Mouse (Mus musculus): Measurements from ENCODE around the gene Slc5a4a.

Gene Slc5a4a

DNA sequence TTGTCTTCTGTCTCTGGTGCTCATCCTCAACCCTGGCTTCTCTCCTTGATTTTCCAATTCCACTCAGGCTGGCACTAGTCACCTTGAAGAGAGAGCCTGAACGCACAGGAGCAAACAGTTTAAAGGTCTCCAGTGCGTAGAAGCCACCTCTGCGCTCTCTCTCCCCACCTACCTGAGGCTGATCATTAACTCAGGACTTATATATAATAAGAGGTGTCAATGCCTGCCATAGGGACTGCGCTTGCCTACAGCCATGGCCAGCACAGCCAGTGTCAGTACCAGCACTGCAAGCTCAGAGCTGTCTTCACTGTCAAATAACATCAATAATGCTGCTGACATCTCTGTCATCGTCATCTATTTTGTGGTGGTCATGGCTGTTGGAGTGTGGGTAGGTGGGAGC is at the start of gene Slc5a4a:
Gene Slc5a4a (plus strand): TSS at position 174 of the 400 bp plus-strand sequence.
- no peak for DNase-seq (ENCODE audit: low spot score)

DNA sequence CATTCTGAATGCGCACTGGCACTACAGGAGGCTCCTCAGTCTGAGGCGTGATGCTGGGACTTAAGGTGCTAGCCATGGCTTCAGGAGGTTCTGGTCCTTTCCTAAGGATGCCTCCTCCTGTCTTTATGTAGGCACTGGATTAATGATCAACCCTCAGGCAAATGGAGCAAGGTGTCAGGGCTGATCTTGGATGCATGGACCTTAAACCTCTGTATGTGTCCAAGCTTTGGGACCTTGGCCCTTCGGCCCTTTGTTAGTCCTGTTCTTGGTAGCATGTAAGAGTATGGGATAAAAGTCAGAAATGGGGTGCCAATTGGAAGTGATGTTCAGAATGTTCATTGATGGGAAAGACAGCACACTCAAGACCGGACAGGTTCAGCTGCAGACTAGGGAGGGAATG is 36.4 kb upstream of the Slc5a4a start, which contains the start of gene Slc5a4b:
Gene Slc5a4b (minus strand): TSS at position 101 of the 400 bp plus-strand sequence.
- DNase-seq (ENCODE audit: low spot score): no peak

DNA sequence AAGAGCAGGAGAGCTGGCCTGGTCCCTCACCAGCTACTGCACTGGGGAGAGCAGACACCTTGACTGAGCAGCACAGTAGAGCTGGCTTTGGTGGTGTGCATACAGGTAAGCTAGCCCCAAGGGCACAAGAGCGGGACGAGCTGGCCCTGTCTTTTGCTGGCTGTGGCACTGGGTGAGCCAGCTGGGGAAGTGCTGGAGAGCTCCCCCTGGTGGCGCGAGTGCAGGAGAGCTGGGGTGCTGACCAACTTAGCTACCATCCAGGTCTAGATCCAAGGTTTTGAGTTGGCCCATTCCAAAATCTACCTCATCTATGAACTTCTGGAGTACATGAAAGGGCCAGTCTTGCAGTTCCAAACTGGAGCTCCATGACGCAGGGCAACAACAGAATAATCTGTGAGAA is 29.3 kb upstream of the Slc5a4a start:
- peak; percentile 31 for DNase-seq (ENCODE audit: low spot score)

DNA sequence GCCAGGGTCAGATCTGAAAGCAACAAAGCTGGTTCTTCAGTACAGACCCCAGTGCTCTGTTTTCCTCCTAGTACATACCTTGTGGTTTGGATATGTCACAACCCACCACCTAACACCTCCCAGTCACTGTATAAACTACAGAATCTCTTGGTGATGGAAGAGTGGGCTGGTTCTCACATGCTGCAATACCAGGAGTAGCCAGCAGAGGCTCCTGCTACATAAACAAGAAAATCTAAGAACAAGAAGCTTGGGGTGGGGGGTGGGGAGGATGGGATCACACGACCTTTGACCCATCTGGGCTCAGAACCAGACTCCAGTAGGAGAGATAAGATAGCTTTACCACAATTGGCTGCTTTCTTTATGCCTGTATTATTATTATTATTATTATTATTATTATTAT is 28.5 kb upstream of the Slc5a4a start:
- no peak for DNase-seq (ENCODE audit: low spot score)

DNA sequence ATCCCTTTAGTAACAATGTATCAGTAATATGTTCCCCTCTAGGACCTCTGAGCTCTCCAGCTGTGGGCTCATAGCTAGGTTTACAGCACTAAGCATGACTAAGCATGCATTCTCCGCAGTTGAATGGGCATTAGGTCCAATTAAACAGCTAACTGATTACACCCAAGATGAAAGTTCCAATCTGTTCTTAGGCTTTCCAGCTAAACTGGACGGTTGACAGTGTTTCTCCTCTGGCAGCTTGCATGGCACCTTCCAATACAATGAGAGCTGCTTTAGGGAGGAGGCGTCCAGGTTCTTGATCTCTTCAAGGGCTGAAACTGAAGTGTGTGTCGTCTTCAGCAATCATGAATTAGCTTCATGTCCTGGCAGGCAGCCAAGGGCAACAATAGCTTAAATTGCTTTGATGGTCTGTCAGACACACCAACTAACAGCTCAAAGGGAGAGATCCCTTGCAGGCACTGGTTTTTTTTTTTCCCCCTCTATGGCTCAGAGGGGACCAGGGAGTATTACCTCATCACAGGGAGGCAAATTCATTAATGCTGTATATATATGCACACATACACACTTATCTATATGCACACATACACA is 27.0 kb upstream of the Slc5a4a start:
- DNase-seq (ENCODE audit: low spot score): no peak

DNA sequence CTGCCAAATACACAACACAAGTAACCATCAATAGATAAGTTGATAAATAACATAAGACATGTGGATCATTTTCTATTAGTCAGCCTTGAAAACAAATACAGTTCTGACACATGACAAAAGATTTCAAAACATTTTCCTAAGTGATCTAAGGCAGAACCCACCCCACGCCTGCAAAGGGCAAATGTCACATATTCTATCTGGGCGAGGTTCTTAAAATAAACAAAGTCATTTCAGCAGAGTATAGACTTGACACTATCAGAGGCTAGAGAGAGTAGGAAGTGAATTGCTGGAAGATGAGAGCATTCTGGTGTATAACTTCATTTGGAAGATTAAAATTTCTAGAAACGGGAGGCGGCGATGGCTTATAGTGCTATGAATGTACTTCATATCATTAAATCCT is 25.8 kb upstream of the Slc5a4a start:
- no peak for DNase-seq (ENCODE audit: low spot score)

DNA sequence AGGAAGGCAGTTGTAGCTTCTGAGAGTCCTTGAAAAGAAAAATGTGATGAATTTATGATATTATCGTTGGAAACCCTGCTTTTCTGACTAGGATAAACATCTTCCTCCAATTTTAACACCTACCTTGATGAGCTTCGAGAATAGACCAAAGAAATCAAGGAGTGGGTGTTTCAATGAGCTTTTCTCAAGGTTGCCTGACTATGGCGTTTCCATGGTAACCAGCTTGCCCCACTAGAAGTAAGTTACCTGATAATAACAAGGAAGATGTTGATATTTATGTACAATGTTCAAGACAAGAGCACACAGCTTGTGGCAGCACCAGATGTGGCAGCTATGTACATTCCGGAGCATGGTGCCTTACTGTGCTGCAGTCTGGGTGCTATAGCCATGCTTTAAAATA is 14.7 kb upstream of the Slc5a4a start:
- DNase-seq (ENCODE audit: low spot score): no peak

DNA sequence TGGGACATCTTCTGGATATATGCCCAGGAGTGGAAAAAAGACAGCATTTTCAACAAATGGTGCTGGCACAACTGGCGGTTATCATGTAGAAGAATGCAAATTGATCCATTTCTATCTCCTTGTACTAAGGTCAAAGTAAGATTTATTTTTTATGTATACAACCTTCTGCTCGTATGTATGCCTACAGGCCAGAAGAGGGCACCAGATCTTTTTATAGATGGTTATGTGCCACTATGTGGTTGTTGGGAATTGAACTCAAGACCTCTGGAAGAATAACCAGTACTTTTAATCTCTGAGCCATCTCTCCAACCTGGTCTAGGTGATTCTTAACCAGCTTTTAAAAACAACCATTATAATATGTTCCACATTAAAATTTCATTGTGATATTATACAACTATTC is 10.9 kb upstream of the Slc5a4a start:
- DNase-seq (ENCODE audit: low spot score): no peak

DNA sequence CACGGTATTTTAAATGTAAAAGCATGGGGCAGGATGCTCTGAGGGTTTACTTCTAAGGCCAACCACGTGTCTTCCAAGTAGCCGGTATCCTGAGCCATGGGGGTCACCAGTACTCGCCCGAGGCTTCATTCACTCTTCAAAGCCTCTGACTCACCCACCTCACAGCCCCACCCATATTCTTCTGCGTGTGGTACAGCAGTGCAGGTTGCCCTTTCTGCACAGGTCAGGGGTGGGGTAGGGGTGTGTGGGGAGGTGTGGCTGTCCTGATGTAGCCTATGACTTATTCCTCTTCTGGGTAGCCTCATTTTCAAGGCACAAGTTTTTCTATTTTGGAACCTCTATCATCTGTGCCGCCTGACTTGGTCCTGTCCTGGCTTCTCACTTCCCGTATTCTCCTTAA is 405 bp upstream of the Slc5a4a start:
- DNase-seq (ENCODE audit: low spot score): no peak

DNA sequence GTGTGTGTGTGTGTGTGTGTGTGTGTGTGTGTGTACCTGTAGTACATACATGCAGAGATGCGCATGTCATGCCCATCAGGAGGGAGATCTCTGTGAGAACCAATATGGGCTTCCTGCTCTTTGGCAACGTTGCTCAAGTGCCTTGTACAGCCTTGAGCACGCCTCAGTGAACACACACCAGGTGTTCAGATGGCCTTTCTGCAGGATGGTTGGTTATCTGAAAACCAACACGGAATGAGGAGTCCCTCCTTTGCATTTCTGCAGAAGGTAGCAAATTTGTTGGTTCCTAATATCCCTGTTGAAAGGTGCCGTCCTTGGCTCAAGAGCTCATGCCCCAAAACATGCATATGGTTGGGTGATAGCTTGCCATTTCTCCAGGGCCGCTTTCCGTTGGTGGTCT is 8.7 kb downstream of the Slc5a4a start:
- DNase-seq (ENCODE audit: low spot score): no peak

DNA sequence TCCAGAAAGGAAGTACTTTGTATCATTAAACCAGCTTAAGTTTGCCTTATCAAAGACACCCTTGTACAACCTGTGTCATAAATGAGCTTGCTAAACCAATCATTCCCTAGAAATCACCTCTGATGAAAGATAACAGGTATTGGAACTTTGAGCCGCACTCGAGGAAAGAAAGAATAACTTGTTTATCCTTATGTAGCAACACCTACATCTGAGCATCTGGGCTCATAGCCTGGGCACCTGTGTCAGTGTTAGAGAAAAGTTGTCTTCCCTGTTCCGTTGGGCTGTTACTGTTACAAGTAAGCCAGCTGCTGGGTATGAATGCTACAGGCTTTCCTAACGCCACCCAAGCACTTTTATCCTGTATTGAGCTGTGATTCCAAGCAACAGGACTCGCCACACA is 10.3 kb downstream of the Slc5a4a start:
- DNase-seq (ENCODE audit: low spot score): no peak

DNA sequence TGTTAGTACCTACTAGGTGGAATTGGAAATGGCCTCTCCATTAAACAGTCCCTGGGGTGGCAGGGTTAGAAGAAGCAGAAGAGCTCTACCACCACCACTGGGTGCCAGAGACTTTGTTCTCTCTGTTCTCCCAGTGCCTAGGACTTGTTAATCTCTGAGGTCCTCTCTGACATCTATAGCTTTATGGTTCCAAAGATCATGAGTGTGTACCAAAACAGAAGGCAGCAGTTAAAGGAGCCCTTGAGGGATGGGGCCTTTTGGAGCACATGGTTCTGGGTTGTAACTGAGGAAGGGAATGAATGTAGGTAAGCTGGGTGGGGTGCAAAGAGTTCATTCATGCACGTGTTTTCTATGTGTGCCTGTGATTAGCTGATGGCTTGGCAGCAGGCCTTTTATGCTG is 10.8 kb downstream of the Slc5a4a start:
- no peak for DNase-seq (ENCODE audit: low spot score)

DNA sequence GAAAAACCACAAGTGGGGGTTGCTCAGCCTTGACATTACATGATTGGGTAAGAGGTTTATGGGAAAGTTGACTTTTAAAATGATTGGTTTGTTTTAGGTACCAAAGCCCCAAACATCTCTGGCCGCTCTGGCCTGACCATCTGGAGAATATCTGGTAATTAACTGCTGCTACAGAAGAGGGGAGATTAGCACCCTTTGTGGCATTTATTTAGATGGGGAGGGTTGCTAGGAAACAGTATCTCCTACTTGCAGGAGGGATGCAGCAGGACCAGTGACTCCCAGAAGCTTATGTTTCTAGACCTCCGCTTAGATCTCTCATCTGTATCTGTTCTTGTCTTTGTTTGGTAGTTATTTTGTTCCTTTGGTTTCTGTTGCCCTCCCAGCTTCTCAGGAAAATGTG is 27.6 kb downstream of the Slc5a4a start:
- DNase-seq (ENCODE audit: low spot score): no peak

DNA sequence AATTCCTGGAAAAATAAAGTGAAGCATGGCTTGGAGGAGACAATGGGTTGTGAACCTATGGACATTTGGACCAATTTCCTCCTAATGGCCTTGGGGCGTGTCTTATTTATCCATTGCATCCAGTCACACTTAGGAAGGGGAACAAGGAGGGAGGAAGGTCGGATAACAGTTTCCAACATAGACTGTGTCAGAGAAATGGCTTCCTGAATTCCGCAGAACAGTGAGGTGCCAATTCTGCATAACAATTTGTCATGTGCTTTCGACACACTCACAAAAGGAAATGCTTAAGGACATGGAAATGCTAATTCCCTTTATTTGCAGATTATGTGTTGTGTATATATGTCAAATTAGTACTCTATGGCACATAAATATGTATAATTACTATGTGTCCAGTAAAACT is 38.0 kb downstream of the Slc5a4a start:
- DNase-seq (ENCODE audit: low spot score): no peak

DNA sequence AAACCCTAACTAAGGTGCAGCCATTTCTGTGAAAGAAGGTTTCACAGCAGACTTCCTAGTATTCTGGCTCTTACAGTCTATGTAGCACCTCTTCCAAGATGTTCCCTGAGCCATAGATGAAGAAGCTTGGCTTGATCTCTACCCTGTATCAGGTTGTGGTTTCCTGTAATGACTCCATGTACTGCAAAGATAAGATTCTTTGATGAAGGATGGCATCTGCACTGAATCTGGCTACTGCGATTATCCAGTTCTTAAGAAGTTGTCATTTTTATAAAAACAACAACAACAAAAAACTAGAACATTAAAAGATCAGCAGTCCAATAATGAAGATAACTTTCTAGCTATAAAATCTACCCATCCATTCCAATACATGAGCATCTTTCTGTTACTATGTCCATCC is 40.8 kb downstream of the Slc5a4a start:
- DNase-seq (ENCODE audit: low spot score): no peak

DNA sequence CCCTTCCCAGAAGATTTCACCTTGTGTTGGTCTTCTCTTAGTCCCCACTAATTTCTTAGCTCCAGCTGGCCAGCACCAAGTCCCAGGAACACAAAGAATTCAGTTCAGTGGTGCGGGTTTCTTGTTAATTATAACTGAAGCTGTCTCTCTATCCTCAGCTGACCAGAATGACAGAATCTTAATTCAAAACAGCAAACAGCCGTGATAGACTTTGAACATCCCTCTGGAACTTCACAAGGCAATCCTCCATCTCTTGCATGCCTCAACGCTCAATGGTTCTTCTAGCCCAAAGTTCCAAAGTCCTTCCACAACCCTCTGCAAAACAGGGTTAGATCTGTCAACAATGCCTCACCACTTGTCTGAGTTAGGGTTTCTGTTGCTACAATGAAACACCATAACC is 54.2 kb downstream of the Slc5a4a start:
- no peak for DNase-seq (ENCODE audit: low spot score)

DNA sequence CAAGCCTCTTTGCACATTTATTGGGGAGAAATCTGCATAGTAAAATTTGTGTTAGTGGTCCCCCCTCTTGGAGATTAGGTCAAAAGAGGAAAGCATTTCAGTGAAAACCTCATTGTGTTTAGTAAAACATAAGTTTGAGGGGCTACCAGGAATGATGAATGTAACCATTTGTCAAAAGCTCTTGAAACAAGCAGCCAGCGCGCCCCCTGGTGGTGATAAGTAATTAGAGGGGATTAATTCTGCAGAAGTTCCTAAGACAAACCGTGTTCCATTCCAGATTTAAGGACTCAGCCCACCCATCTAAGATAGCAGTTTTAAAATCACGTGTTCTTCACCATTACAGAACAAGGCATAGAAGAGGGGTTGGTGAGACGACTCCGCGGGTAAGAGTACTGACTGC is 54.7 kb downstream of the Slc5a4a start:
- peak; percentile 35 for DNase-seq (ENCODE audit: low spot score)

DNA sequence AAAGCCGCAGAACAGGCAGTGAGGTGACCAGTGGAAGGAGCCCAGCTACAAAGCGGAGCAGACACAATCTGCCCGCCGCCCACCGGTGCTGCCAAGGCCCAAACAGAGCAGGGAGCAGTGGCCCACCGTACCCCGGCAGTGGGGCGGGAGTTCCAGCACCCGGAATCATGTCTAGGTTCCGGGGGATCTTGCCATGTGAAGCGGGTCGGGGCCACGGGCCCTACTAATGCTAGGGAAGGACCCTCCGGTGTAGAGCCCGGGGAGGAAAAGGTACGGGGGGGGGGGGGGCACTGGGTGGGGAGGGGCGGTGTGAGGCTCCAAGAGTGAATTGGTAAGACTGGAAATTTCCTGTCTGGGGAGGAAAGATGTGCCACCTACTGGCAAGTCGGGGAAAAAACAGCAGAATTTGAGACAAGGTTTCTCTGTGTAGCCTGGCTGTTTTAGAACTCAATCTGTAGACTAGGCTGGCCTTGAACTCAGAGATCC is 56.6 kb downstream of the Slc5a4a start:
- no peak for DNase-seq (ENCODE audit: low spot score)

DNA sequence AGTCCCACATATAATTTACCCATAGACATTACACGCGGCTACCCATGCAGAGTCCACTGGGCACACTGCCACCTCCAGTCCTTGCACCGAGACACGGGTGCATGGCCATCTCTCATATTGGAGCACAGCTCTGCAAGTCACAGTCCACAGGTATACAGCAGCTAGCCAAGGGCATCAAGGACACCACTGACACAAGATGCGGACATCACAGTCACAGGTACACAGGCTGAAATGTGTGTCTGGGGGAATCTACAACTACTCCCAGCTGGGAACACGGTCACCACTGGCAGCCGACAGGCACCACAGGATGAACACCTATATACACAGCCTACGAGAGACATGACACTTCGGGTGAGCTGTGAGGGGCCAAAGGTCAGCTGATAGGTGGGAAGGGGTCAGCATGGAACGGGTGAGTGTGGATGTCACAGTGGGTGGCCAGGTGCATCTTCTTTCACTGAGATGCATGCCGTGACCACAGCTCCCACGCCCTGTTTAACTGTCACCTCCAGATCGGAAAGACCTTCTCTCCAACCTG is 60.1 kb downstream of the Slc5a4a start:
- DNase-seq (ENCODE audit: low spot score): no peak

DNA sequence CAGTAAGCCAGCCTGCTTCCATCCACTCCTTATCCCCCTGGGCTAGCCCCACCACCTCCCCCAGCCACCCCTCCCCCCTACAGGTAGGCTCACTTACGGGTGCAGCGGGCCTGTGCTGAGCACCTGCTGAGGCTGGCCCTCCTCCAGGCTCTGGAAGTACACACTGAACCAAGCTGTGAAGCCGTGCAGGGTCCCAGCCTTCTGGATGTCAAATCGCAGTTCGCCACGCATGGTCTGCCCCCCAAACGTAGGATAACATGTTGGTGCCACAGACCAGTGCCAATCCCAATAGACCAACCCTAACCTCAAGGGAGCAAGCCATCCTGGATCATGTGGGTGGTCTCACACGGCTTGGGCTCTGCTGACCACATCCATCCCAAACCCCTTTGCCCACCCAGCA is 62.0 kb downstream of the Slc5a4a start:
- no peak for DNase-seq (ENCODE audit: low spot score)

DNA sequence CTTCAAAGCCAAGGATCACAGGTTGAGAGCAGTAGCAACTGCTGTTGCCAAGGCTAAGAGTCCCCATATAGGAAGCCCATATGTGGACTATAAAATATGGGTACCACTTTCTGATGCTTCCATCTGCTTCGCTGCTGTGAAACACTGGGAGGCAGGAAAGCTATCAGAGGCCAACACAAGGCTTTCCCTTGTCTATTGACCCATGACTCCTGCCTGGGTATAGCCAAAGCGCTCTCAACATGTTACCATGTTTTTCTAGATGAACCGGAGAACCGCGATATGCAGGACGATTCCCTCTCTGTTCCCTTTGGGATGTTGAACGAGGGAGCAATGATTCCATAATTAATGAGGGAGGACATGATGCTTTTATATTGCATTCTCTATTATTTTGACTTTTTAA is 63.6 kb downstream of the Slc5a4a start:
- no peak for DNase-seq (ENCODE audit: low spot score)

DNA sequence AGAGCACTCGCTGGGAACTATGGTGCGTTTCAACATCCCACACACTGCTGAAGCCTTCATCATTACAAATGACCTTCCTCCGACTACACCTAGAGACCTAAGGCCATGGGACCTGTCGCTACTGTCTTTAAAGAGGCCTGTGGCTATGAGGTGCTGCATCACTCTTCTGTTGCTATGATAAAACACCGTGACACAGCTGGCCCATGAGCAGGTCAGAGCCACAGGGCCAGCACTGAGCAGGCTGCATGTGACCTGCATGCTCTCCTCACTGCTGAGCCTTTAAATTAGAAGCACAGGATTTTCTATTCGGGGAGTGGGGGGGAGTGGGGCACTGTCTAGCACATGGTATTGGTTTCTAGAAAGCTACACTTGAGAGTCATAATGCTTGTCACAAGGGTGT is 64.9 kb downstream of the Slc5a4a start:
- DNase-seq (ENCODE audit: low spot score): no peak

DNA sequence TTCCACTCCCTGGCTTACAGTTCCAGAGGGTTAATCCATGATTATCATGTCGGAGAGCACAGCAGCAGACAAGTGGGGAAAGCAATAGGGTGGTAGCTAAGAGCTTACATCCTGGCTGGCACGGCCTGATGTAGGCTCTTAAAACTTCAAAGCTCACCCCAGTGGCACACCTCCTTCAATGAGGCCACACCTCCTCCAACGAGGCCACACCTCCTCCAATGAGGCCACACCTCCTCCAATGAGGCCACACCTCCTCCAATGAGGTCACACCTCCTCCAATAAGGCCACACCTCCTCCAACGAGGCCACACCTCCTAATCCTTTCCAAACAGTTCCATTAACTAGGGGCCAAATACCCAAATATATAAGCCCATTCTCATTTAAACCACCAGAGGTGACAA is 66.9 kb downstream of the Slc5a4a start:
- no peak for DNase-seq (ENCODE audit: low spot score)

DNA sequence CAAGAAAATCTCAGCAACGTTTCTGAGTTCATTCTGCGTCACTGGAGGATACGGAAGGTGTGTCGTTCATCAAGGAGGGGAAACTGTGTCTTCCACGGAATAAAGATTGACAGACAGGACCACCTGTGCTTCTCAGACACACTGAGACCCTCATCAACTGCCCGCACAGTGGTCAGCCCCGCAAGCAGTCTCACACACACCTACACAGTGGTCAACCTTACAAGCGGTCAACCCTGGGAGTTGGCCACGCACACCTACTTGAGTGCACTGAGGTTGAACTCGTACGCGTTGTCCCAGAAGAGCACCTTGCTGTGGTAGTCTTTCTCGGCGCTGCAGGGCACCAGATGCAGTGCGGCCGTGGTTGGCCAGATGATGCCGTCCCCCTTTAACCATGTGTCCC is 69.8 kb downstream of the Slc5a4a start:
- no peak for DNase-seq (ENCODE audit: low spot score)
